Mouse (Mus musculus): ENCODE measurements around the gene Lpcat4. TPM values are rescaled to one million over a fixed set of nuclear protein-coding genes. Genes with fewer than 3 reads are reported as not detected.

The Lpcat4 gene
- total and polyA plus RNA-seq, 2 experiments from 2014 or later = 3.6 to 10.0 TPM

GRCm38 (mm10) chr2:112246193-112246592, 6.9 kb downstream of the Lpcat4 start:
- Histone ChIP-seq H3K4me3 (ENCODE audit: low read depth, low read length) (no peak overlapping the region), H3K9ac (replicated peaks; ENCODE audit: low read depth, low read length) (no peak overlapping the region), H3K9me3 (replicated peaks; ENCODE audit: control insufficient read depth, low read length) (no peaks in the 10 kb centered on the region), H3K27ac (ENCODE audit: low read depth) (no peak overlapping the region), H3K4me2 (ENCODE audit: low read depth, low read length) (no peak overlapping the region), H3K27me3 (ENCODE audit: control insufficient read depth, insufficient read depth, low read length) (no peaks in the 10 kb centered on the region), H3K36me3 (replicated peaks; ENCODE audit: control insufficient read depth, insufficient read depth, low read length) (peaks cover 4% of the 10 kb centered on the region; the same call in 1 of the 2 replicates), H3K4me1 (ENCODE audit: control insufficient read depth, insufficient read depth) (no peaks in the 10 kb centered on the region)
- DNase-seq (ENCODE audit: low spot score) = no peak
- no peak for TF ChIP-seq CTCF (IDR thresholded peaks at IDR 0.05; ENCODE audit: low read depth)
- TF ChIP-seq EP300 (IDR thresholded peaks at IDR 0.05; ENCODE audit: low read depth) = no peak
- ATAC-seq (ENCODE audit: insufficient read depth, low read depth) = no peak
- 90% methylated on average over 6 of the region's 6 CpGs for WGBS

- Histone ChIP-seq H3K36me3 (replicated peaks; ENCODE audit: control insufficient read depth, insufficient read depth, low read length) (peaks cover 4% of the 10 kb centered on the region; the same call in 1 of the 2 replicates), H3K4me1 (ENCODE audit: control insufficient read depth, insufficient read depth) (no peaks in the 10 kb centered on the region), H3K4me2 (ENCODE audit: low read depth, low read length) (no peak overlapping the region), H3K27ac (ENCODE audit: low read depth) (no peak overlapping the region), H3K4me3 (ENCODE audit: low read depth, low read length) (no peak overlapping the region), H3K9ac (replicated peaks; ENCODE audit: low read depth, low read length) (no peak overlapping the region), H3K9me3 (replicated peaks; ENCODE audit: control insufficient read depth, low read length) (no peaks in the 10 kb centered on the region), H3K27me3 (ENCODE audit: control insufficient read depth, insufficient read depth, low read length) (no peaks in the 10 kb centered on the region)
- 73% methylated on average over 10 of the region's 10 CpGs for WGBS
- TF ChIP-seq EP300 (IDR thresholded peaks at IDR 0.05; ENCODE audit: low read depth) (no peak), CTCF (IDR thresholded peaks at IDR 0.05; ENCODE audit: low read depth) (no peak)
- ATAC-seq (ENCODE audit: insufficient read depth, low read depth) (no peak), DNase-seq (ENCODE audit: low spot score) (no peak)
Observed at GRCm38 (mm10) chr2:112247323-112247722, 8.1 kb downstream of the Lpcat4 start.

GRCm38 (mm10) chr2:112249780-112250453, 10.6 kb downstream of the Lpcat4 start:
- no peak for DNase-seq (ENCODE audit: low spot score)
- TF ChIP-seq CTCF (IDR thresholded peaks at IDR 0.05; ENCODE audit: low read depth) (no peak), EP300 (IDR thresholded peaks at IDR 0.05; ENCODE audit: low read depth) (no peak)
- Histone ChIP-seq H3K4me1 (ENCODE audit: control insufficient read depth, insufficient read depth) (no peaks in the 10 kb centered on the region), H3K9ac (replicated peaks; ENCODE audit: low read depth, low read length) (no peak overlapping the region), H3K36me3 (replicated peaks; ENCODE audit: control insufficient read depth, insufficient read depth, low read length) (no peaks in the 10 kb centered on the region), H3K9me3 (replicated peaks; ENCODE audit: control insufficient read depth, low read length) (no peaks in the 10 kb centered on the region), H3K27me3 (ENCODE audit: control insufficient read depth, insufficient read depth, low read length) (no peaks in the 10 kb centered on the region), H3K4me3 (ENCODE audit: low read depth, low read length) (no peak overlapping the region), H3K27ac (ENCODE audit: low read depth) (no peak overlapping the region), H3K4me2 (ENCODE audit: low read depth, low read length) (no peak overlapping the region)
- 82% methylated on average over 10 of the region's 10 CpGs for WGBS
- ATAC-seq (ENCODE audit: insufficient read depth, low read depth) = no peak

- no peak for DNase-seq (ENCODE audit: low spot score)
- no peak for TF ChIP-seq CTCF (IDR thresholded peaks at IDR 0.05; ENCODE audit: low read depth)
- no peak for TF ChIP-seq EP300 (IDR thresholded peaks at IDR 0.05; ENCODE audit: low read depth)
- no peaks in the 10 kb centered on the region for H3K27me3 ChIP-seq (ENCODE audit: control insufficient read depth, insufficient read depth, low read length)
- no peak overlapping the region for H3K4me2 ChIP-seq (ENCODE audit: low read depth, low read length)
- no peak overlapping the region for H3K4me3 ChIP-seq (ENCODE audit: low read depth, low read length)
- WGBS = 73% methylated on average over 7 of the region's 7 CpGs
- H3K4me1 ChIP-seq (ENCODE audit: control insufficient read depth, insufficient read depth) = no peaks in the 10 kb centered on the region
- H3K9ac ChIP-seq (replicated peaks; ENCODE audit: low read depth, low read length) = no peak overlapping the region
- H3K36me3 ChIP-seq (replicated peaks; ENCODE audit: control insufficient read depth, insufficient read depth, low read length) = no peaks in the 10 kb centered on the region
- H3K27ac ChIP-seq (ENCODE audit: low read depth) = no peak overlapping the region
- ATAC-seq (ENCODE audit: insufficient read depth, low read depth) = no peak
- H3K9me3 ChIP-seq (replicated peaks; ENCODE audit: control insufficient read depth, low read length) = no peaks in the 10 kb centered on the region
Observed at GRCm38 (mm10) chr2:112254675-112255515, 15.6 kb downstream of the Lpcat4 start.

GRCm38 (mm10) chr2:112259241-112259962, 20.1 kb downstream of the Lpcat4 start, which contains the start of gene Nutm1:
TSS of gene Nutm1 (minus strand) at chr2:112259291.
- no peak within 1 kb of the TSS for H3K4me2 ChIP-seq (ENCODE audit: low read depth, low read length)
- TF ChIP-seq EP300 (IDR thresholded peaks at IDR 0.05; ENCODE audit: low read depth) = no peak
- 0 out of 2 replicates have a peak, but pooled peaks have one; percentile 15 for TF ChIP-seq CTCF (IDR thresholded peaks at IDR 0.05; ENCODE audit: low read depth)
- no peak within 1 kb of the TSS for H3K4me3 ChIP-seq (ENCODE audit: low read depth, low read length)
- H3K9me3 ChIP-seq (replicated peaks; ENCODE audit: control insufficient read depth, low read length) = no peaks in the 10 kb centered on the region
- H3K36me3 ChIP-seq (replicated peaks; ENCODE audit: control insufficient read depth, insufficient read depth, low read length) = no peaks in the 10 kb centered on the region
- peaks cover 5% of the 10 kb centered on the region; the same call in 1 of the 2 replicates for H3K4me1 ChIP-seq (ENCODE audit: control insufficient read depth, insufficient read depth)
- H3K27ac ChIP-seq (ENCODE audit: low read depth) = no peak within 1 kb of the TSS
- ATAC-seq (ENCODE audit: insufficient read depth, low read depth) = no peak
- DNase-seq (ENCODE audit: low spot score) = no peak
- H3K27me3 ChIP-seq (ENCODE audit: control insufficient read depth, insufficient read depth, low read length) = no peaks in the 10 kb centered on the region
- no peak within 1 kb of the TSS for H3K9ac ChIP-seq (replicated peaks; ENCODE audit: low read depth, low read length)
- WGBS = 57% methylated on average over 10 of the region's 10 CpGs

Measured in heart, postnatal 0 days (tissue).